Mouse (Mus musculus) C2C12 (cell line): Measurements from ENCODE around the gene Ccnc.

ENCODE experiments used
- CTCF ChIP-seq: IDR thresholded peaks from one replicate; pipeline ENCODE4 v1.5.1; 2011; ENCODE audit not compliant: control insufficient read depth, insufficient read depth, insufficient read length
- MYOD1 ChIP-seq: IDR thresholded peaks from one replicate; pipeline ENCODE4 v1.6.1; 2011; ENCODE audit warnings: low read depth; ENCODE audit not compliant: control insufficient read depth, insufficient read length
- MYOG ChIP-seq: IDR thresholded peaks from one replicate; pipeline ENCODE4 v1.6.1; 2011; ENCODE audit not compliant: control insufficient read depth, insufficient read length; ENCODE audit errors: extremely low read depth

- TF ChIP-seq CTCF (no peak), MYOD1 (no peak), MYOG (no peak)
These were observed 37.3 kb upstream of the Ccnc start for GRCm38 (mm10) chr4:21690221-21690620.
